Mouse (Mus musculus) cerebellum, adult 9-11 months (tissue): ENCODE data around the gene Mex3d.
"Not testable (repeated sequence)": the region's sequence is repeated elsewhere in the genome, so short reads cannot be mapped to it uniquely, and the experiment has no call there.

ENCODE experiments used
- DNase-seq: peaks from one replicate; pipeline ENCODE4 v3.0.0; 2022

Mex3d gene

GRCm38 (mm10) chr10:80350292-80350691, 37.2 kb downstream of the Mex3d start:
- peak; percentile 83 for DNase-seq

GRCm38 (mm10) chr10:80348981-80349380, 38.5 kb downstream of the Mex3d start:
- DNase-seq, result peak; percentile 66

- peak; percentile 64 for DNase-seq
Measured at GRCm38 (mm10) chr10:80348244-80348781, 39.1 kb downstream of the Mex3d start, which contains the start of gene Adamtsl5. Adamtsl5 (minus strand) TSS chr10:80348412.

GRCm38 (mm10) chr10:80347514-80347967, 39.9 kb downstream of the Mex3d start:
- DNase-seq, result peak; percentile 47

- not testable (repeated sequence) for DNase-seq
Measured at GRCm38 (mm10) chr10:80345929-80346328, 41.5 kb downstream of the Mex3d start.

- no peak for DNase-seq
Measured at GRCm38 (mm10) chr10:80345122-80345521, 42.3 kb downstream of the Mex3d start.

GRCm38 (mm10) chr10:80344131-80344661, 43.3 kb downstream of the Mex3d start:
- no peak for DNase-seq

GRCm38 (mm10) chr10:80343425-80343895, 44.0 kb downstream of the Mex3d start:
- peak; percentile 52 for DNase-seq

GRCm38 (mm10) chr10:80342749-80343424, 44.6 kb downstream of the Mex3d start:
- peak; percentile 53 for DNase-seq

- DNase-seq, result no peak
Measured at GRCm38 (mm10) chr10:80342305-80342748, 45.1 kb downstream of the Mex3d start.

GRCm38 (mm10) chr10:80341491-80342304, 45.8 kb downstream of the Mex3d start:
- no peak for DNase-seq

- no peak for DNase-seq
Measured at GRCm38 (mm10) chr10:80341026-80341425, 46.4 kb downstream of the Mex3d start.

GRCm38 (mm10) chr10:80339941-80340750, 47.3 kb downstream of the Mex3d start:
- peak; percentile 81 for DNase-seq

GRCm38 (mm10) chr10:80336263-80336662, 51.2 kb downstream of the Mex3d start:
- no peak for DNase-seq

- peak; percentile 83 for DNase-seq
Measured at GRCm38 (mm10) chr10:80332525-80332989, 54.9 kb downstream of the Mex3d start.

- DNase-seq, result peak; percentile 82
Measured at GRCm38 (mm10) chr10:80331636-80332524, 55.6 kb downstream of the Mex3d start.

- DNase-seq, result peak; percentile 66
Measured at GRCm38 (mm10) chr10:80330888-80331287, 56.6 kb downstream of the Mex3d start.
